Mouse (Mus musculus): Measurements from ENCODE around the gene Ssbp4. TPM values are rescaled to one million over a fixed set of nuclear protein-coding genes. Genes with fewer than 3 reads are reported as not detected.

Ssbp4 gene
- polyA plus RNA-seq (2012; rRNA removed) (163 and 236 TPM in 2 replicates), polyA plus RNA-seq (2014; fragmentation: Nextera tagmentation; extraction: Ambion mirVana) (151 and 171 TPM in 2 replicates)

- no peaks in the 10 kb centered on the region for H3K9me3 ChIP-seq (ENCODE audit: control insufficient read depth, low read length)
- peak within 1 kb of the TSS; percentile 99 for H3K4me2 ChIP-seq (replicated peaks; ENCODE audit: low read depth, low read length, severe bottlenecking)
- H3K27me3 ChIP-seq (ENCODE audit: control insufficient read depth, insufficient read depth, low read length): no peaks in the 10 kb centered on the region
- peak within 1 kb of the TSS; percentile 92 for H3K9ac ChIP-seq (ENCODE audit: low read depth, low read length, severe bottlenecking)
- peak within 1 kb of the TSS; percentile 99 for H3K27ac ChIP-seq (replicated peaks; ENCODE audit: low read depth, low read length)
- no peak for TF ChIP-seq POLR2A (IDR thresholded peaks at IDR 0.05; ENCODE audit: borderline replicate concordance, extremely low read depth, insufficient read depth, insufficient read length)
- H3K4me1 ChIP-seq (ENCODE audit: control insufficient read depth, insufficient read depth, low read length): peaks cover 33% of the 10 kb centered on the region
- DNase-seq (ENCODE audit: low spot score): no peak
- ATAC-seq (ENCODE audit: low FRiP score, low read depth): peak; percentile 4; the same call in 1 of the 2 replicates
- H3K36me3 ChIP-seq (ENCODE audit: control insufficient read depth, insufficient read depth, low read length): no peaks in the 10 kb centered on the region
- H3K4me3 ChIP-seq (replicated peaks; ENCODE audit: low read length): peak within 1 kb of the TSS; percentile 82
- 3% methylated on average over 26 of the region's 26 CpGs for WGBS
Measured at GRCm38 (mm10) chr8:70608749-70609367, at the start of gene Ssbp4. Gene Ssbp4, minus strand, starts transcription at chr8:70608872.

- no peak overlapping the region for H3K9ac ChIP-seq (ENCODE audit: low read depth, low read length, severe bottlenecking)
- H3K36me3 ChIP-seq (ENCODE audit: control insufficient read depth, insufficient read depth, low read length): peaks cover 35% of the 10 kb centered on the region
- H3K4me2 ChIP-seq (replicated peaks; ENCODE audit: low read depth, low read length, severe bottlenecking): no peak overlapping the region
- ATAC-seq (ENCODE audit: low FRiP score, low read depth) (no peak), DNase-seq (ENCODE audit: low spot score) (no peak)
- WGBS: 84% methylated on average over 2 of the region's 2 CpGs
- peaks cover 9% of the 10 kb centered on the region for H3K4me1 ChIP-seq (ENCODE audit: control insufficient read depth, insufficient read depth, low read length)
- no peaks in the 10 kb centered on the region for H3K9me3 ChIP-seq (ENCODE audit: control insufficient read depth, low read length)
- TF ChIP-seq POLR2A (IDR thresholded peaks at IDR 0.05; ENCODE audit: borderline replicate concordance, extremely low read depth, insufficient read depth, insufficient read length): no peak
- no peak overlapping the region for H3K27ac ChIP-seq (replicated peaks; ENCODE audit: low read depth, low read length)
- H3K27me3 ChIP-seq (ENCODE audit: control insufficient read depth, insufficient read depth, low read length): no peaks in the 10 kb centered on the region
- H3K4me3 ChIP-seq (replicated peaks; ENCODE audit: low read length): no peak overlapping the region
Measured at GRCm38 (mm10) chr8:70657739-70658138, 49.1 kb upstream of the Ssbp4 start.

GRCm38 (mm10) chr8:70657214-70657613 is 48.5 kb upstream of the Ssbp4 start:
- DNase-seq (ENCODE audit: low spot score): no peak
- peaks cover 9% of the 10 kb centered on the region for H3K4me1 ChIP-seq (ENCODE audit: control insufficient read depth, insufficient read depth, low read length)
- no peak overlapping the region for H3K27ac ChIP-seq (replicated peaks; ENCODE audit: low read depth, low read length)
- no peak overlapping the region for H3K9ac ChIP-seq (ENCODE audit: low read depth, low read length, severe bottlenecking)
- 95% methylated on average over 3 of the region's 3 CpGs for WGBS
- ATAC-seq (ENCODE audit: low FRiP score, low read depth): no peak
- peaks cover 40% of the 10 kb centered on the region for H3K36me3 ChIP-seq (ENCODE audit: control insufficient read depth, insufficient read depth, low read length)
- H3K4me3 ChIP-seq (replicated peaks; ENCODE audit: low read length): no peak overlapping the region
- no peaks in the 10 kb centered on the region for H3K9me3 ChIP-seq (ENCODE audit: control insufficient read depth, low read length)
- no peak overlapping the region for H3K4me2 ChIP-seq (replicated peaks; ENCODE audit: low read depth, low read length, severe bottlenecking)
- no peaks in the 10 kb centered on the region for H3K27me3 ChIP-seq (ENCODE audit: control insufficient read depth, insufficient read depth, low read length)
- TF ChIP-seq POLR2A (IDR thresholded peaks at IDR 0.05; ENCODE audit: borderline replicate concordance, extremely low read depth, insufficient read depth, insufficient read length): no peak

GRCm38 (mm10) chr8:70656193-70656790 is 47.6 kb upstream of the Ssbp4 start:
- H3K27me3 ChIP-seq (ENCODE audit: control insufficient read depth, insufficient read depth, low read length): no peaks in the 10 kb centered on the region
- peaks cover 9% of the 10 kb centered on the region for H3K4me1 ChIP-seq (ENCODE audit: control insufficient read depth, insufficient read depth, low read length)
- 76% methylated on average over 13 of the region's 13 CpGs for WGBS
- H3K4me2 ChIP-seq (replicated peaks; ENCODE audit: low read depth, low read length, severe bottlenecking): no peak overlapping the region
- H3K27ac ChIP-seq (replicated peaks; ENCODE audit: low read depth, low read length): no peak overlapping the region
- no peak overlapping the region for H3K4me3 ChIP-seq (replicated peaks; ENCODE audit: low read length)
- H3K9ac ChIP-seq (ENCODE audit: low read depth, low read length, severe bottlenecking): no peak overlapping the region
- ATAC-seq (ENCODE audit: low FRiP score, low read depth) (no peak), DNase-seq (ENCODE audit: low spot score) (no peak)
- no peak for TF ChIP-seq POLR2A (IDR thresholded peaks at IDR 0.05; ENCODE audit: borderline replicate concordance, extremely low read depth, insufficient read depth, insufficient read length)
- no peaks in the 10 kb centered on the region for H3K9me3 ChIP-seq (ENCODE audit: control insufficient read depth, low read length)
- peaks cover 49% of the 10 kb centered on the region for H3K36me3 ChIP-seq (ENCODE audit: control insufficient read depth, insufficient read depth, low read length)

GRCm38 (mm10) chr8:70655469-70655868 is 46.8 kb upstream of the Ssbp4 start:
- H3K9me3 ChIP-seq (ENCODE audit: control insufficient read depth, low read length): no peaks in the 10 kb centered on the region
- no peak for DNase-seq (ENCODE audit: low spot score)
- no peak for ATAC-seq (ENCODE audit: low FRiP score, low read depth)
- H3K27ac ChIP-seq (replicated peaks; ENCODE audit: low read depth, low read length): no peak overlapping the region
- H3K4me2 ChIP-seq (replicated peaks; ENCODE audit: low read depth, low read length, severe bottlenecking): no peak overlapping the region
- H3K4me1 ChIP-seq (ENCODE audit: control insufficient read depth, insufficient read depth, low read length): peaks cover 9% of the 10 kb centered on the region
- 57% methylated on average over 2 of the region's 2 CpGs for WGBS
- H3K9ac ChIP-seq (ENCODE audit: low read depth, low read length, severe bottlenecking): no peak overlapping the region
- H3K36me3 ChIP-seq (ENCODE audit: control insufficient read depth, insufficient read depth, low read length): peaks cover 57% of the 10 kb centered on the region
- no peak overlapping the region for H3K4me3 ChIP-seq (replicated peaks; ENCODE audit: low read length)
- H3K27me3 ChIP-seq (ENCODE audit: control insufficient read depth, insufficient read depth, low read length): no peaks in the 10 kb centered on the region
- no peak for TF ChIP-seq POLR2A (IDR thresholded peaks at IDR 0.05; ENCODE audit: borderline replicate concordance, extremely low read depth, insufficient read depth, insufficient read length)
